Comparison of ENCODE assay signal across 17 mouse cellular contexts in genomic region chr15:98069566-98070245, GRCm38 (mm10). TPM values are rescaled to one million over a fixed set of nuclear protein-coding genes. Genes with fewer than 3 reads are reported as not detected.
DNase-seq lines count a peak whose midpoint lies in the region; ATAC-seq and TF ChIP-seq lines count a peak whose summit lies in the region.
"Had no signal": no experiment of that assay in that cellular context is flagged by ENCODE, and none has a peak within 500 bp of the region (broad histone marks: within the 10 kb centered on the region; RNA-seq: fewer than 3 reads in every experiment).

No protein-coding gene starts in this region.

- no peak overlapping the region for H3K9ac ChIP-seq in heart, postnatal 0 days (replicated peaks; ENCODE audit: low read depth, low read length)
- no peak overlapping the region for H3K9ac ChIP-seq in midbrain, postnatal 0 days (replicated peaks; ENCODE audit: low read length, poor library complexity, severe bottlenecking)
- no peak overlapping the region for H3K9ac ChIP-seq in midbrain, embryonic 16.5 days (ENCODE audit: low read depth, low read length)
- no peak overlapping the region for H3K9ac ChIP-seq in stomach, postnatal 0 days (ENCODE audit: low read length)
- H3K9ac ChIP-seq in forebrain, embryonic 14.5 days (ENCODE audit: low read length), result no peak overlapping the region
- H3K9ac ChIP-seq: embryonic facial prominence, embryonic 15.5 days; liver, embryonic 12.5 days had no signal

- H3K4me2 ChIP-seq in heart, postnatal 0 days (ENCODE audit: low read depth, low read length), result no peak overlapping the region
- no peak overlapping the region for H3K4me2 ChIP-seq in midbrain, postnatal 0 days (ENCODE audit: low read depth, low read length, poor library complexity, severe bottlenecking)
- H3K4me2 ChIP-seq in midbrain, embryonic 16.5 days (ENCODE audit: low read length), result no peak overlapping the region
- no peak overlapping the region for H3K4me2 ChIP-seq in stomach, postnatal 0 days (replicated peaks; ENCODE audit: low read depth)
- no peak overlapping the region for H3K4me2 ChIP-seq in forebrain, embryonic 14.5 days (ENCODE audit: low read length)
- H3K4me2 ChIP-seq: embryonic facial prominence, embryonic 15.5 days; liver, embryonic 12.5 days had no signal

- H3K4me3 ChIP-seq in heart, postnatal 0 days (ENCODE audit: low read depth, low read length), result no peak overlapping the region
- H3K4me3 ChIP-seq in midbrain, postnatal 0 days (ENCODE audit: low read depth, low read length), result no peak overlapping the region
- H3K4me3 ChIP-seq in midbrain, embryonic 16.5 days (ENCODE audit: low read depth, low read length), result no peak overlapping the region
- H3K4me3 ChIP-seq in stomach, postnatal 0 days (ENCODE audit: low read depth, low read length), result no peak overlapping the region
- H3K4me3 ChIP-seq in forebrain, embryonic 14.5 days (ENCODE audit: low read depth, low read length), result no peak overlapping the region
- H3K4me3 ChIP-seq: embryonic facial prominence, embryonic 15.5 days; liver, embryonic 12.5 days; myocyte had no signal

- H3K4me1 ChIP-seq in heart, postnatal 0 days (ENCODE audit: control insufficient read depth, insufficient read depth), result no peaks in the 10 kb centered on the region
- H3K4me1 ChIP-seq in midbrain, postnatal 0 days (ENCODE audit: insufficient read depth, low read length), result no peaks in the 10 kb centered on the region
- H3K4me1 ChIP-seq in midbrain, embryonic 16.5 days (ENCODE audit: control insufficient read depth, insufficient read depth, low read length), result no peaks in the 10 kb centered on the region
- H3K4me1 ChIP-seq in stomach, postnatal 0 days (replicated peaks; ENCODE audit: control insufficient read depth, insufficient read depth), result no peaks in the 10 kb centered on the region
- no peaks in the 10 kb centered on the region for H3K4me1 ChIP-seq in forebrain, embryonic 14.5 days (ENCODE audit: control insufficient read depth, insufficient read depth, low read length)
- H3K4me1 ChIP-seq: embryonic facial prominence, embryonic 15.5 days; liver, embryonic 12.5 days had no signal

- TF ChIP-seq EP300 in heart, postnatal 0 days (IDR thresholded peaks at IDR 0.05; ENCODE audit: low read depth), result no peak
- no peak for TF ChIP-seq EP300 in stomach, postnatal 0 days (optimal IDR thresholded peaks at IDR 0.05)

- H3K27ac ChIP-seq in heart, postnatal 0 days (ENCODE audit: low read depth), result no peak overlapping the region
- H3K27ac ChIP-seq in midbrain, postnatal 0 days (ENCODE audit: low read depth, low read length), result no peak overlapping the region
- H3K27ac ChIP-seq in midbrain, embryonic 16.5 days (ENCODE audit: low read length), result no peak overlapping the region
- H3K27ac ChIP-seq in stomach, postnatal 0 days (replicated peaks), result no peak overlapping the region
- H3K27ac ChIP-seq in forebrain, embryonic 14.5 days (ENCODE audit: low read depth, low read length), result no peak overlapping the region
- H3K27ac ChIP-seq: embryonic facial prominence, embryonic 15.5 days; liver, embryonic 12.5 days had no signal

- peak; percentile 10; the same call in 1 of the 2 replicates for TF ChIP-seq CTCF in heart, postnatal 0 days (IDR thresholded peaks at IDR 0.05; ENCODE audit: low read depth)
- peak; percentile 20; the same call in 1 of the 2 replicates for TF ChIP-seq CTCF in midbrain, postnatal 0 days (IDR thresholded peaks at IDR 0.05)
- TF ChIP-seq CTCF in stomach, postnatal 0 days (IDR thresholded peaks at IDR 0.05; ENCODE audit: low read depth), result peak; percentile 37

- peaks cover 68% of the 10 kb centered on the region for H3K36me3 ChIP-seq in heart, postnatal 0 days (replicated peaks; ENCODE audit: control insufficient read depth, insufficient read depth, low read length)
- H3K36me3 ChIP-seq in midbrain, postnatal 0 days (ENCODE audit: insufficient read depth, low read length), result peaks cover 32% of the 10 kb centered on the region
- peaks cover 27% of the 10 kb centered on the region for H3K36me3 ChIP-seq in midbrain, embryonic 16.5 days (ENCODE audit: control insufficient read depth, insufficient read depth, low read length)
- H3K36me3 ChIP-seq in stomach, postnatal 0 days (ENCODE audit: control insufficient read depth, insufficient read depth, low read length), result peaks cover 19% of the 10 kb centered on the region
- H3K36me3 ChIP-seq in forebrain, embryonic 14.5 days (ENCODE audit: control insufficient read depth, insufficient read depth, low read length), result peaks cover 65% of the 10 kb centered on the region

- 87% methylated on average over 8 of the region's 8 CpGs for WGBS in heart, postnatal 0 days
- 94% methylated on average over 8 of the region's 8 CpGs for WGBS in midbrain, postnatal 0 days
- 90% methylated on average over 8 of the region's 8 CpGs for WGBS in midbrain, embryonic 16.5 days
- WGBS in stomach, postnatal 0 days, result 82% methylated on average over 8 of the region's 8 CpGs
- WGBS in forebrain, embryonic 14.5 days, result 91% methylated on average over 8 of the region's 8 CpGs

- DNase-seq in heart, postnatal 0 days (ENCODE audit: low spot score), result no peak
- DNase-seq in heart, adult 18-20 months, result no peak
- no peak for DNase-seq in midbrain, postnatal 0 days (ENCODE audit: low spot score)
- DNase-seq in stomach, postnatal 0 days (ENCODE audit: low spot score), result no peak
- DNase-seq in forebrain, embryonic 14.5 days (ENCODE audit: low spot score), result no peak
- DNase-seq in adrenal gland, postnatal 14 days, result no peak
- DNase-seq: cerebellum, adult 11 months; heart, postnatal 36 days; kidney, postnatal 14 days; lung, postnatal 10 days; right cerebral cortex, adult 18-20 months had no signal

- no peak for ATAC-seq in heart, postnatal 0 days (ENCODE audit: insufficient read depth, low read depth)
- no peak for ATAC-seq in midbrain, postnatal 0 days (ENCODE audit: low FRiP score)
- ATAC-seq in midbrain, embryonic 16.5 days, result no peak
- no peak for ATAC-seq in stomach, postnatal 0 days (ENCODE audit: low FRiP score, low TSS enrichment)
- no peak for ATAC-seq in forebrain, embryonic 14.5 days
- ATAC-seq: inflammation-experienced regulatory T-cells, adult 6 months; liver, embryonic 12.5 days; Patski had no signal

- no peaks in the 10 kb centered on the region for H3K27me3 ChIP-seq in heart, postnatal 0 days (ENCODE audit: control insufficient read depth, insufficient read depth, low read length)
- H3K27me3 ChIP-seq in midbrain, postnatal 0 days (ENCODE audit: insufficient read depth, low read length), result no peaks in the 10 kb centered on the region
- H3K27me3 ChIP-seq in midbrain, embryonic 16.5 days (ENCODE audit: control insufficient read depth, insufficient read depth, low read depth, low read length), result no peaks in the 10 kb centered on the region
- no peaks in the 10 kb centered on the region for H3K27me3 ChIP-seq in stomach, postnatal 0 days (ENCODE audit: control insufficient read depth, insufficient read depth, low read length)
- no peaks in the 10 kb centered on the region for H3K27me3 ChIP-seq in forebrain, embryonic 14.5 days (replicated peaks; ENCODE audit: control insufficient read depth, insufficient read depth, low read length)
- H3K27me3 ChIP-seq: embryonic facial prominence, embryonic 15.5 days; liver, embryonic 12.5 days; Patski had no signal

- no peaks in the 10 kb centered on the region for H3K9me3 ChIP-seq in heart, postnatal 0 days (replicated peaks; ENCODE audit: control insufficient read depth, low read length)
- H3K9me3 ChIP-seq in midbrain, postnatal 0 days (ENCODE audit: low read length), result no peaks in the 10 kb centered on the region
- no peaks in the 10 kb centered on the region for H3K9me3 ChIP-seq in midbrain, embryonic 16.5 days (replicated peaks; ENCODE audit: control insufficient read depth, low read length, poor library complexity, severe bottlenecking)
- H3K9me3 ChIP-seq in stomach, postnatal 0 days (ENCODE audit: control insufficient read depth, low read length), result no peaks in the 10 kb centered on the region
- H3K9me3 ChIP-seq in forebrain, embryonic 14.5 days (replicated peaks; ENCODE audit: control insufficient read depth, low read length), result no peaks in the 10 kb centered on the region
- H3K9me3 ChIP-seq: embryonic facial prominence, embryonic 15.5 days; liver, embryonic 12.5 days had no signal

RNA-seq across cellular contexts. Expression of gene Pfkm, which starts 22.7 kb away (rescaled TPM):
- 216 and 219 TPM in 2 replicates for total RNA-seq in heart, postnatal 0 days (2014; rRNA removed; ENCODE audit: low replicate concordance)
- polyA plus RNA-seq in heart, postnatal 0 days (2015; fragmentation: Nextera tagmentation; extraction: Ambion mirVana), result 205 and 213 TPM in 2 replicates
- 1,000 to 10,000 TPM in 1 of 2 experiments, 100 to 1,000 TPM in 1; 867 to 1,020 TPM for total RNA-seq in heart, adult 18-20 months (2021)
- 96.2 and 102 TPM in 2 replicates for total RNA-seq in midbrain, postnatal 0 days (2014; rRNA removed)
- polyA plus RNA-seq in midbrain, postnatal 0 days (2015; fragmentation: Nextera tagmentation; extraction: Ambion mirVana), result 89.9 and 96.4 TPM in 2 replicates
- 93.9 and 102 TPM in 2 replicates for polyA plus RNA-seq in midbrain, embryonic 16.5 days (2015; fragmentation: Nextera tagmentation; extraction: Ambion mirVana)
- polyA plus RNA-seq in stomach, postnatal 0 days (2015; fragmentation: Nextera tagmentation; extraction: Ambion mirVana), result 15.5 and 16.7 TPM in 2 replicates
- polyA plus RNA-seq in forebrain, embryonic 14.5 days (2014; fragmentation: Nextera tagmentation; extraction: Ambion mirVana), result 65.0 and 73.6 TPM in 2 replicates
- total RNA-seq in adrenal gland, postnatal 14 days (2021), result 66.1 and 72.0 TPM in 2 replicates

RNA-seq across cellular contexts. Expression of gene Senp1, which starts 23.8 kb away (rescaled TPM):
- 13.3 and 16.7 TPM in 2 replicates for total RNA-seq in heart, postnatal 0 days (2014; rRNA removed; ENCODE audit: low replicate concordance)
- 8.0 and 10.1 TPM in 2 replicates for polyA plus RNA-seq in heart, postnatal 0 days (2015; fragmentation: Nextera tagmentation; extraction: Ambion mirVana)
- 1 to 10 TPM; 8.5 to 9.5 TPM for total RNA-seq in heart, adult 18-20 months (2021)
- 17.4 and 18.2 TPM in 2 replicates for total RNA-seq in midbrain, postnatal 0 days (2014; rRNA removed)
- 12.1 and 12.4 TPM in 2 replicates for polyA plus RNA-seq in midbrain, postnatal 0 days (2015; fragmentation: Nextera tagmentation; extraction: Ambion mirVana)
- polyA plus RNA-seq in midbrain, embryonic 16.5 days (2015; fragmentation: Nextera tagmentation; extraction: Ambion mirVana), result 20.8 and 25.3 TPM in 2 replicates
- 10.0 and 10.8 TPM in 2 replicates for polyA plus RNA-seq in stomach, postnatal 0 days (2015; fragmentation: Nextera tagmentation; extraction: Ambion mirVana)
- 21.7 and 24.8 TPM in 2 replicates for polyA plus RNA-seq in forebrain, embryonic 14.5 days (2014; fragmentation: Nextera tagmentation; extraction: Ambion mirVana)
- total RNA-seq in adrenal gland, postnatal 14 days (2021), result 17.6 and 21.1 TPM in 2 replicates
